Mouse (Mus musculus): ENCODE data around the gene E2f4. TPM values are rescaled to one million over a fixed set of nuclear protein-coding genes. Genes with fewer than 3 reads are reported as not detected.

E2f4 gene
- total RNA-seq, 2 experiments from 2014 or later: 25.6 to 29.0 TPM

DNA sequence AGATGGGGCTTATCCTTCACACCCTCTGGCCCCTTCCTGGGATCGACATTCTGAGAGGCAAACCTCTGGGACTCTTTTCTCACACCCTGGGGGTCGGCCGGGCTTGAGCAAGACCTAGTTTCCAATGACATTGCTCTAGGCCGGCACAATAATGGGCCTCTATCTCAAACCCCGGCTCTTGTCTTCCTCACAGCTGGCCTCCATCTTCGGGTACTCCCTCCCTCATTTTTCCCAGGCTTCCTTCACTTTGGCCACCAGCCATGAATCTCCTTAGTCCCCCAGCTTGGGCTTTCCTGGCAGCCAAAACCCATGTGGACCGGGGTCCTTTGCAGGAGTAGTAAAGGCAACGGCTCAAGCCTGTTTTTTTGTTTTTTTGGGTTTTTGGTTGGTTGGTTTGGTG is 43.9 kb downstream of the E2f4 start:
- DNase-seq: peak in 1 of 2 experiments; percentile 38

GRCm38 (mm10) chr8:105342768-105343167 is 45.3 kb downstream of the E2f4 start:
- intact Hi-C loops (cut with DNase I): no loop called here
- DNase-seq: no peak

More for the DNA sequence above, 43.9 kb downstream of the E2f4 start:
- intact Hi-C loops (cut with DNase I): no loop called here

GRCm38 (mm10) chr8:105343791-105344574 is 46.5 kb downstream of the E2f4 start:
- DNase-seq: no peak
- intact Hi-C loops (cut with DNase I): no loop called here

GRCm38 (mm10) chr8:105345061-105345975 is 47.9 kb downstream of the E2f4 start:
- peak; percentile 37 to 51 for DNase-seq
- intact Hi-C loops (cut with DNase I): no loop called here

DNA sequence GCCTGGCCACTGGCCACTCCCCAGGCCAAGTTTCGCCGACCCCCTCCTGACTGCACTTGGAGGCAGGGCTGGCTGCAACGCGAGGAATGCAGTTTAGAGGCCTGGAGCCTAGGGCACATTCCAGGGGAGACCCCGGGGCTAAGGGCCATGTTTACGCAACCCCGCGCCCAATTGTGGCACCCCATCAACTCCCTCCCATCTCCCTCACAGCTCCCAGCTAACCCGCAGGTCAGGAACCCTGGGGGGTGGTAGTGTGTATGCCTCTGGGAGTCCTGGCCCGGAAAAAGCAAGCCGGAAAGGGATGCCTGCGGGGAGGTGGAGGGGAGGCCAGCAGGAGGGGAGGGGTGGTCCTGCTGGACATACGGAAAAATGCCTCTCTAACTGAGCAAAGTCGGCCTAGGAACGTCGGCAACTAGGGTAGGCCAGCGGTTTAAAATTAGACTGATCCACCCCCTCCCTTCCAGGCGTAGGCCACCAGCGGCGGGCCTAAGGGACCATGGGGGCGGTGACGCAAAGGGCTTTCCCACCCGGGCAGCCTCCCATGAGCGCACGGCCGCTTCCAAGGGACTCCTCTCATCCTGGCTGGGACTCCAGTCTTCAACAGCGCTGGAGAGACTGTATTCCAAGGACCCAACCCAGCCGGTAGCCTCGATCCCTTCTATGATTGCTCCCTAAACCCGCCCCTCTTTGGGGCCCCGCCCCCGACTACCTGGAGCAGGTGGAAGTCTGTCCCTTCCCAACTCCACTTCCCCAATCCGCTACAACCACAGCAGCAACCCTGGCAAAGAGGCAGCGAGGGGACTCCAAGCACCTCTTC is 49.4 kb downstream of the E2f4 start:
- peak; percentile 87 to 89 for DNase-seq
- intact Hi-C loops (cut with DNase I): loop anchor here (2.0 kb wide), 1 partner anchor 20 kb away; the partner anchor contains the start of genes Lrrc29 and Tmem208

DNA sequence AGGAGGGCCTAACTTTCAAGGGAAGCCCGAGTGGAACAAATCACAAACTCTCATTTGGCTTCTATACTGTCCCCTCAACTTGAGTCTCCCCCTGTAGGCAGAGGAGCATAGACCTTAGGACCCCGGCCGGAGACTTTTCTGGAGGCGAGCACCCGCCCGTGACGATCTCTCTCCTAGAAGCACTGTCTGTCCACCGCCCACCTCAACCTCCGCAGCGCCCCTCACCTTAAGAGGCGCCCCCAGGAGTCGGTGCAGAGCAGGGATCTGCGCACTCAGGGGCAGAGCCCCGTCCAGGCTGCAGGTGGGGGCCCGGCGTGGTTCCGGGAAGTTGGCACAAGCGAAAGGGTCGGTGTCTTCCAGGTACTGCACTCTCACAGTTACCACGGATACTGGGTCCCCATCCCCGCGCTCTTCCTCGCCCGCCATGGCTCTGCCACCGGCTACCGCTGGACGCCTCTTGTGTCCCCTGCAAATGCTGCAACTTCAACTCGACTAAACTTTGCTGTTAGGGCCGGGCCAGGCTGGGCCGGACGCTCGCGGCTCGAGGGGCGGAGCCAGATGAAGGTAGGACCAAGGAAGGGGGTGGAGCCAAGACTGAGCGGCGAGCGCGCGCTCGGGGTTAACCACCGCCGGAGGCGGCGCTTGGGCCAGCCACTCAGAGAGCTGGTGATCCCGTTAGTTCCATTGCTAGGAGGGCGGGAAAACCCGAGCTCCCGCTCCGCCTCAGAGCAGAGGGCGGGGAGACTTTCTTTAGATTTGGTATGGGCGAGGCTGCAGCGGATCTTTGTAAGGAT is 50.2 kb downstream of the E2f4 start, which contains the start of gene Fhod1:
TSS of gene Fhod1 (minus strand) at position 526 of the 794 bp plus-strand sequence.
- intact Hi-C loops (cut with DNase I): loop anchor here (2.0 kb wide), 1 partner anchor 21 kb away; the partner anchor contains the start of genes Lrrc29 and Tmem208
- DNase-seq: peak; percentile 93 to 96

- intact Hi-C loops (cut with DNase I): no loop called here
- DNase-seq: peak; percentile 60
Observed at GRCm38 (mm10) chr8:105348450-105349095, 51.1 kb downstream of the E2f4 start, which contains the start of gene Slc9a5. TSS of gene Slc9a5 (plus strand) at chr8:105348843.

DNA sequence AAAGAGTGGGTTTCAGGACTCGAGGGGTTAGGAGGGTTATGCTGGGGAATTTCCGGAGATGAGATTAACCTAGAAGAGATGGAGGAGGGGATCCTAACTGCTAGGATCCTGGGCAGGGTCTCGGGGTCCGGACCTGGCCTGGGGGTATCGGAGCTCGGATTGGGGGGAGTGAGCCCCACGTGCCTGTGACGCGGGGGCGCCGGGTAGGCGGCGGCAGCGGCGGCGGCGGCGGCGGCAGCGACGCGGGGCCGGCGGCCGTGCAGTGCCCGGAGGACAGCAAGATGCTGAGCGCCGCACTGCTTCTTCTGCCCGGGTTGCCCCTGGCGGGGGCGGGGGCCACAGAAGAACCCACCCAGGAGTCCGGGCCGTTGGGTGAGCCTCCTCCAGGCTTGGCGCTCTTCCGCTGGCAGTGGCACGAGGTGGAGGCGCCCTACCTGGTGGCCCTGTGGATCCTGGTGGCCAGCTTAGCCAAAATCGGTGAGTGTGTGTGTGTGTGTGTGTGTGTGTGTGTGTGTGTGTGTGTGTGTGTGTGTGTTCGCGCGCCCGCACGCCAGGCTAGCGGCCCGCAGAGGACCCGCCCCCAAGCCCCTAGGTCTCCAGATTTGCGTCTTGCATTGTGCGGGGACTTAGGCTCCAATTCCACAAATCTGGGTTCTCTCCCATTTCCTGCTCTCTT is 51.8 kb downstream of the E2f4 start:
- peak in 1 of 2 experiments; percentile 47 for DNase-seq
- intact Hi-C loops (cut with DNase I): no loop called here

GRCm38 (mm10) chr8:105350186-105350585 is 52.7 kb downstream of the E2f4 start:
- no peak for DNase-seq
- intact Hi-C loops (cut with DNase I): no loop called here

DNA sequence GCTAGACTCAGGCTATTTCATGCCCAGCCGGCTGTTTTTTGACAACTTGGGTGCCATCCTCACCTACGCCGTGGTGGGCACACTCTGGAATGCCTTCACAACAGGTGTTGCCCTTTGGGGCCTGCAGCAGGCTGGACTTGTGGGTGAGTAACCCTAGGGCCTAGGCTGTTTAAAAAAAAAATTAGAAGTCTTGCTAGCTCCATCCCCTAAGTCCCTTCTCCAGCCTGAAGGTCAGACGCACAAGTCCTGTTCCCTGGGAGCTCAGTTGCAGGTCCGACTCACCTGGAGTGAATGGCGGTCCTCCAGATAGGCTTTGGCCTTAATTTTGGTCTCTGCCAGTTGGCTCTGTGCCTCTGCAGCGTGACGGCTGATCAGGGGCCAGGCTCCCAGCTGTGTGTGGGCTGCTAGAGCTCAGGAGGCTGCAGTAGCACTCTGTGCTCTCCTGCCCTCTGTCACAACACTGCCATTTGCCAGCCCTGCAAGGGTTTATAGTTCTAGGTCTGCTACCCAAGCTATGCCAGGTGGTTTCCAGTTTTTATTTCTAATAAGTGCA is 56.2 kb downstream of the E2f4 start:
- intact Hi-C loops (cut with DNase I): no loop called here
- DNase-seq: no peak

- intact Hi-C loops (cut with DNase I): no loop called here
- no peak for DNase-seq
Observed at GRCm38 (mm10) chr8:105354549-105354948, 57.1 kb downstream of the E2f4 start.

Small RNAs within 50 kb of the gene (microRNA-seq; reads per million reads assigned to microRNA genes)
- gene Gm27320 (0 reads per million in 2 experiments), gene Mir328 (1,099 to 1,775 reads per million in 2 experiments)

Other genes starting within 250 kb of the E2f4 start
- gene Ces3a, start 249.1 kb upstream of the E2f4 start, total RNA-seq (2021): not detected
- under 1 TPM in 1 of 2 experiments, not detected in 1; 0.10 TPM for gene Ces3b, start 213.9 kb upstream of the E2f4 start, total RNA-seq (2021)
- gene Ces4a, start 165.9 kb upstream of the E2f4 start, total RNA-seq (2021): not detected
- gene Cbfb, start 127.0 kb upstream of the E2f4 start, total RNA-seq (2021): 10 to 100 TPM; 32.4 to 37.0 TPM
- gene D230025D16Rik, start 72.5 kb upstream of the E2f4 start, total RNA-seq (2021): 10 to 100 TPM; 18.2 to 19.5 TPM
- gene B3gnt9, start 42.5 kb upstream of the E2f4 start, total RNA-seq (2021): 1 to 10 TPM; 8.9 to 9.5 TPM
- gene Tradd, start 33.1 kb upstream of the E2f4 start, total RNA-seq (2021): 1 to 10 TPM; 9.1 to 9.7 TPM
- gene Fbxl8, start 33.0 kb upstream of the E2f4 start, total RNA-seq (2021): 1 to 10 TPM; 2.8 to 4.1 TPM
- under 1 TPM; 0.84 to 0.94 TPM for gene Hsf4, start 27.9 kb upstream of the E2f4 start, total RNA-seq (2021)
- 10 to 100 TPM; 14.7 to 16.2 TPM for gene Nol3, start 21.5 kb upstream of the E2f4 start, total RNA-seq (2021)
- gene 4931428F04Rik, start 7.8 kb upstream of the E2f4 start, total RNA-seq (2021): 1 to 10 TPM; 2.8 to 6.3 TPM
- gene Exoc3l, start 1.6 kb upstream of the E2f4 start, total RNA-seq (2021): 10 to 100 TPM; 11.6 to 13.6 TPM
- 1 to 10 TPM; 1.1 to 1.5 TPM for gene Elmo3, start 7.9 kb downstream of the E2f4 start, total RNA-seq (2021)
- 1 to 10 TPM; 2.0 to 2.5 TPM for gene Lrrc29, start 28.6 kb downstream of the E2f4 start, total RNA-seq (2021)
- 10 to 100 TPM; 30.7 to 31.5 TPM for gene Tmem208, start 28.7 kb downstream of the E2f4 start, total RNA-seq (2021)
- gene Fhod1, start 50.3 kb downstream of the E2f4 start, total RNA-seq (2021): 10 to 100 TPM; 10.9 to 11.7 TPM
- gene Slc9a5, start 51.2 kb downstream of the E2f4 start, total RNA-seq (2021): 1 to 10 TPM; 1.7 TPM
- gene Plekhg4, start 75.6 kb downstream of the E2f4 start, total RNA-seq (2021): under 1 TPM in 1 of 2 experiments, not detected in 1; 0.12 TPM
- gene Kctd19, start 115.8 kb downstream of the E2f4 start, total RNA-seq (2021): under 1 TPM in 1 of 2 experiments, not detected in 1; 0.12 TPM
- 1 to 10 TPM in 1 of 2 experiments, under 1 TPM in 1; 0.77 to 1.2 TPM for gene Lrrc36, start 115.9 kb downstream of the E2f4 start, total RNA-seq (2021)
- gene Tppp3, start 173.9 kb downstream of the E2f4 start, total RNA-seq (2021): 10 to 100 TPM; 55.8 to 56.1 TPM
- gene Zdhhc1, start 199.2 kb downstream of the E2f4 start, total RNA-seq (2021): 10 to 100 TPM; 14.8 to 16.8 TPM
- gene Hsd11b2, start 221.1 kb downstream of the E2f4 start, total RNA-seq (2021): 1 to 10 TPM in 1 of 2 experiments, under 1 TPM in 1; 0.60 to 2.1 TPM

All from heart, postnatal 10 days (tissue).